Mouse (Mus musculus) liver, postnatal 0 days (tissue): ENCODE data around the gene Olfr948. TPM values are rescaled to one million over a fixed set of nuclear protein-coding genes. Genes with fewer than 3 reads are reported as not detected.

Experiments
- ATAC-seq: fragments of 200-750 bp; cut with Nextera tagmentation; 2 replicates; pipeline ENCODE4 v1.8.0; 2017; ENCODE audit warnings: mild to moderate bottlenecking, moderate library complexity
- DNase-seq: peaks from one replicate; pipeline ENCODE4 v3.0.0-alpha.2; 2016
- H3K27ac ChIP-seq: fragments of 300-500 bp; sonication (generic); 2 replicates; pipeline ENCODE4 v1.5.1; 2014; ENCODE audit warnings: antibody characterized with exemption, moderate library complexity, mild to moderate bottlenecking, low read depth
- H3K27me3 ChIP-seq: fragments of 300-500 bp; sonication (generic); 2 replicates; pipeline ENCODE4 v1.6.1; 2014; ENCODE audit warnings: low read length, control low read depth, mixed read lengths; ENCODE audit not compliant: insufficient read depth
- H3K36me3 ChIP-seq: fragments of 300-500 bp; sonication (generic); replicated peaks from 2 replicates; pipeline ENCODE4 v1.6.1; 2014; ENCODE audit warnings: mild to moderate bottlenecking, control low read depth, low read length, moderate library complexity, mixed read lengths; ENCODE audit not compliant: insufficient read depth
- H3K4me1 ChIP-seq: fragments of 300-500 bp; sonication (generic); 2 replicates; pipeline ENCODE4 v1.6.1; 2014; ENCODE audit warnings: antibody characterized with exemption, mild to moderate bottlenecking, control low read depth; ENCODE audit not compliant: insufficient read depth
- H3K4me2 ChIP-seq: fragments of 300-500 bp; sonication (generic); 2 replicates; pipeline ENCODE4 v1.6.1; 2014; ENCODE audit warnings: low read depth, mild to moderate bottlenecking, low read length, moderate library complexity, mixed read lengths
- H3K4me3 ChIP-seq: fragments of 300-500 bp; sonication (generic); 2 replicates; pipeline ENCODE4 v1.5.1; 2014; ENCODE audit warnings: low read depth, low read length
- H3K9ac ChIP-seq: fragments of 300-500 bp; sonication (generic); replicated peaks from 2 replicates; pipeline ENCODE4 v1.6.1; 2014; ENCODE audit warnings: mild to moderate bottlenecking, moderate library complexity
- H3K9me3 ChIP-seq: fragments of 300-500 bp; sonication (generic); 2 replicates; pipeline ENCODE4 v1.6.1; 2016; ENCODE audit warnings: mild to moderate bottlenecking, control low read depth, low read length, mixed read lengths
- CTCF ChIP-seq: sonication (generic); IDR thresholded peaks from 2 replicates; pipeline ENCODE4 v1.5.1; 2016; ENCODE audit warnings: antibody characterized with exemption, low read depth
- EP300 ChIP-seq: IDR thresholded peaks from 2 replicates; pipeline ENCODE4 v1.6.1; 2016; ENCODE audit warnings: antibody characterized with exemption, low read depth, mild to moderate bottlenecking
- WGBS: fragments of 180-500 bp; shearing (Covaris S2); extraction: QIAGEN DNeasy Blood & Tissue Kit; methylation state at CpG from one replicate; pipeline ENCODE4 v1.1.7; 2014; ENCODE audit not compliant: insufficient replicate concordance; 5-methylcytosine and 5-hydroxymethylcytosine counted together
- polyA plus RNA-seq: library from polyadenylated mRNA; unstranded; fragments of >200 nt; fragmentation: Nextera tagmentation; extraction: Ambion mirVana; gene quantifications from 2 replicates; pipeline ENCODE4 v1.2.1, GENCODE M21; 2015

Gene Olfr948
- polyA plus RNA-seq, result not detected in 2 replicates

GRCm38 (mm10) chr9:39325945-39326344 is at the start of gene Olfr948:
Olfr948 (minus strand) TSS chr9:39326045.
- H3K36me3 ChIP-seq, result no peaks in the 10 kb centered on the region
- H3K4me3 ChIP-seq, result no peak within 1 kb of the TSS
- TF ChIP-seq CTCF, result no peak
- TF ChIP-seq EP300, result no peak
- no peaks in the 10 kb centered on the region for H3K9me3 ChIP-seq
- no peak for ATAC-seq
- no peak within 1 kb of the TSS for H3K27ac ChIP-seq
- no peak for DNase-seq
- no peaks in the 10 kb centered on the region for H3K27me3 ChIP-seq
- H3K9ac ChIP-seq, result no peak within 1 kb of the TSS
- no peak within 1 kb of the TSS for H3K4me2 ChIP-seq
- no peaks in the 10 kb centered on the region for H3K4me1 ChIP-seq

- H3K4me1 ChIP-seq, result no peaks in the 10 kb centered on the region
- H3K27ac ChIP-seq, result no peak overlapping the region
- no peak for ATAC-seq
- no peaks in the 10 kb centered on the region for H3K27me3 ChIP-seq
- no peak overlapping the region for H3K9ac ChIP-seq
- TF ChIP-seq EP300 (no peak), CTCF (no peak)
- no peak overlapping the region for H3K4me3 ChIP-seq
- H3K9me3 ChIP-seq, result no peaks in the 10 kb centered on the region
- H3K36me3 ChIP-seq, result no peaks in the 10 kb centered on the region
- WGBS, result 65% methylated on average over 2 of the region's 2 CpGs
- H3K4me2 ChIP-seq, result no peak overlapping the region
- DNase-seq, result no peak
These were observed 38.7 kb downstream of the Olfr948 start for GRCm38 (mm10) chr9:39287136-39287535.

GRCm38 (mm10) chr9:39276718-39277117 is 49.1 kb downstream of the Olfr948 start, which contains the start of gene Olfr945:
Olfr945 (minus strand) TSS chr9:39276818.
- Histone ChIP-seq H3K9me3 (no peaks in the 10 kb centered on the region), H3K27me3 (no peaks in the 10 kb centered on the region), H3K4me2 (no peak within 1 kb of the TSS), H3K9ac (no peak within 1 kb of the TSS), H3K4me1 (no peaks in the 10 kb centered on the region), H3K4me3 (no peak within 1 kb of the TSS), H3K36me3 (no peaks in the 10 kb centered on the region), H3K27ac (no peak within 1 kb of the TSS)
- ATAC-seq (no peak), DNase-seq (no peak)
- 73% methylated on average over 3 of the region's 3 CpGs for WGBS
- TF ChIP-seq EP300 (no peak), CTCF (no peak)

Other genes starting within 250 kb of the Olfr948 start
- not detected in 2 replicates for gene Olfr938, start 247.2 kb downstream of the Olfr948 start, polyA plus RNA-seq
- not detected in 2 replicates for gene Olfr27, start 197.9 kb downstream of the Olfr948 start, polyA plus RNA-seq
- not detected in 2 replicates for gene Olfr943, start 159.7 kb downstream of the Olfr948 start, polyA plus RNA-seq
- gene Olfr944, start 124.1 kb downstream of the Olfr948 start, polyA plus RNA-seq, result not detected in 2 replicates
- gene Olfr1537, start 76.1 kb downstream of the Olfr948 start, polyA plus RNA-seq, result not detected in 2 replicates
- not detected in 2 replicates for gene Olfr945, start 49.2 kb downstream of the Olfr948 start, polyA plus RNA-seq
- gene Olfr951, start 61.4 kb upstream of the Olfr948 start, polyA plus RNA-seq, result not detected in 2 replicates
- gene Olfr952, start 101.1 kb upstream of the Olfr948 start, polyA plus RNA-seq, result not detected in 2 replicates
- gene Olfr954, start 130.7 kb upstream of the Olfr948 start, polyA plus RNA-seq, result not detected in 2 replicates
- gene Olfr955, start 145.9 kb upstream of the Olfr948 start, polyA plus RNA-seq, result not detected in 2 replicates
- not detected in 2 replicates for gene Olfr44, start 167.9 kb upstream of the Olfr948 start, polyA plus RNA-seq
- gene Olfr957, start 189.8 kb upstream of the Olfr948 start, polyA plus RNA-seq, result not detected in 2 replicates
- not detected in 2 replicates for gene Olfr958, start 228.0 kb upstream of the Olfr948 start, polyA plus RNA-seq
- not detected in 2 replicates for gene Olfr959, start 249.5 kb upstream of the Olfr948 start, polyA plus RNA-seq